Mouse (Mus musculus) stomach, embryonic 15.5 days (tissue): ENCODE measurements around the gene Adssl1. TPM values are rescaled to one million over a fixed set of nuclear protein-coding genes. Genes with fewer than 3 reads are reported as not detected.

Experiments
- ATAC-seq: fragments of 200-750 bp; cut with Nextera tagmentation; 2 replicates; pipeline ENCODE4 v1.8.0; 2017; ENCODE audit warnings: low read depth, moderate number of reproducible peaks, moderate TSS enrichment; ENCODE audit not compliant: insufficient read depth, low FRiP score
- H3K27ac ChIP-seq: fragments of 300-500 bp; sonication (generic); 2 replicates; pipeline ENCODE4 v1.5.1; 2015; ENCODE audit warnings: mild to moderate bottlenecking, inconsistent platforms
- H3K27me3 ChIP-seq: fragments of 300-500 bp; sonication (generic); replicated peaks from 2 replicates; pipeline ENCODE4 v1.6.1; 2015; ENCODE audit warnings: inconsistent platforms
- H3K36me3 ChIP-seq: fragments of 300-500 bp; sonication (generic); 2 replicates; pipeline ENCODE4 v1.6.1; 2015; ENCODE audit warnings: inconsistent platforms
- H3K4me1 ChIP-seq: fragments of 300-500 bp; sonication (generic); 2 replicates; pipeline ENCODE4 v1.6.1; 2015; ENCODE audit warnings: inconsistent platforms
- H3K4me2 ChIP-seq: fragments of 300-500 bp; sonication (generic); 2 replicates; pipeline ENCODE4 v1.6.1; 2015; ENCODE audit warnings: mild to moderate bottlenecking, inconsistent platforms
- H3K4me3 ChIP-seq: fragments of 300-500 bp; sonication (generic); replicated peaks from 2 replicates; pipeline ENCODE4 v1.5.1; 2015; ENCODE audit warnings: inconsistent platforms
- H3K9ac ChIP-seq: fragments of 300-500 bp; sonication (generic); 2 replicates; pipeline ENCODE4 v1.6.1; 2015; ENCODE audit warnings: inconsistent platforms
- H3K9me3 ChIP-seq: fragments of 300-500 bp; sonication (generic); 2 replicates; pipeline ENCODE4 v1.6.1; 2016; ENCODE audit warnings: inconsistent platforms
- WGBS: fragments of 180-500 bp; shearing (Covaris S2); methylation state at CpG from one replicate; pipeline ENCODE4 v1.1.7; 2015; 5-methylcytosine and 5-hydroxymethylcytosine counted together
- polyA plus RNA-seq: library from polyadenylated mRNA; unstranded; fragments of >200 nt; fragmentation: Nextera tagmentation; extraction: Ambion mirVana; gene quantifications from 2 replicates; pipeline ENCODE4 v1.2.1, GENCODE M21; 2015

The Adssl1 gene
- polyA plus RNA-seq, 1 experiment from 2014 or later = 4.4 TPM

DNA sequence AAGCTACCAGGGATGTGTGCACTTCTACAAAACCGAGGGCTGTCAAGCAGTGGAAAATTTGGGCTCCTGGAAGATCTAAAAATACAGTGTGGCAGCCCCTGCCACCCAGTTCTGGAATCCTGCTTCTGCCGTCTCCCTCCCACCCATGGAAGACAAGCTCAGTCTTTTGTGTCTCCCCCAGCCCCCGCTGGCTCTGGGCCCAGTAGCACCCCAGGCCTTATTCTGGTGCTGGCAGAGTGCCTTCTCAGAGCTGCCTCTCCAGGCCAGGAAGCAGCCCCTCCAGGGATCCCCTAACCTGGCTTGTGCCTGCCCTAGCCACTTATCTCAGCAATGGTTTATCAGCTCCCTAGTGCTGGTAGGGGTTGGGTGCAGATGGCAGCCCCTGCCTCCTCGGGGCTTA, 24.9 kb upstream of the Adssl1 start:
- Histone ChIP-seq H3K9me3 (no peaks in the 10 kb centered on the region), H3K27me3 (no peaks in the 10 kb centered on the region), H3K27ac (peak overlapping the region; percentile 54), H3K4me1 (peaks cover 46% of the 10 kb centered on the region), H3K36me3 (no peaks in the 10 kb centered on the region), H3K4me3 (no peak overlapping the region), H3K9ac (no peak overlapping the region), H3K4me2 (no peak overlapping the region)
- 52% methylated on average over 4 of the region's 4 CpGs for WGBS
- no peak for ATAC-seq

DNA sequence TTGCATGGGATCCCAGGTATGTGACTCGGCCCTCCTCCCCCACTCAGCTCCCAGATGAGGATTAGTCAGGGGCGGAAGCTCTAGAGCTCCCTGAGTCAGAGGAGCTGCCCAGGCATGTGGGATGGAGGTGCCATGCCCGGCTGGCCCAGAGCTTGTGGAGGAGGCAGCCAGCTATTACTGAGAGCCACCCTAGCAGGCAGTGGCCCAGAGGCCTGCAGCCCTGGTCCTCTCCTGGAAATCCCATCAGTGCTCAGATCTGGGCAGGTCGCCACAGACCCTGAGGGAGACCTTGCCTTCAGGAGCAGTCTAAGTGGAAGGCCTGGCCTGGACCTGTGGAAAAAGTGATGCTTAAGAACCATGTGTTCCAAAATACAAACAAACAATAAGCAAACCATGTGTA, 24.2 kb upstream of the Adssl1 start:
- WGBS = 78% methylated on average over 4 of the region's 4 CpGs
- Histone ChIP-seq H3K9ac (no peak overlapping the region), H3K4me2 (no peak overlapping the region), H3K27ac (peak overlapping the region; percentile 2; the same call in 1 of the 2 replicates), H3K4me3 (no peak overlapping the region), H3K4me1 (peaks cover 42% of the 10 kb centered on the region), H3K27me3 (no peaks in the 10 kb centered on the region), H3K9me3 (no peaks in the 10 kb centered on the region), H3K36me3 (no peaks in the 10 kb centered on the region)
- ATAC-seq = no peak

DNA sequence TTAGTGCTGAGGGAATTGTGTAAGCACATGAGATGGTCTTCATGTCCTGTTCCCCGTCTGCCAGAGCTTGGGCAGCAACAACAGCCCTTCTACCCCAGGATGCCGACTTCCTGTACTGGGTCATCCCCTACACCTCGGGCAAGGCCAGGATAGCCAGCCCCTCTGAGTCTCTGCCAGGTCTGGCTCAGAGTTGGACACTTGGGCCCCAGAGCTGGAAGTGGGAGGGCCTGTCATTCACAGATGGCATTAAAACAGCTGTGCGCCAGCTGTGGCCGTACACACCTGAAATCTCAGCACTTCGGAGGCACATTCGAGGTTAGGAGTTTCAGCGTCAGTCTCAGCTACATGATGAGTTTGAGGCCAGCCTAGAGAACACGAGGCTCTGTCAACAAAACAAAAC, 23.4 kb upstream of the Adssl1 start:
- Histone ChIP-seq H3K27ac (no peak overlapping the region), H3K36me3 (no peaks in the 10 kb centered on the region), H3K4me3 (no peak overlapping the region), H3K27me3 (no peaks in the 10 kb centered on the region), H3K9me3 (no peaks in the 10 kb centered on the region), H3K4me1 (peaks cover 42% of the 10 kb centered on the region), H3K4me2 (no peak overlapping the region), H3K9ac (no peak overlapping the region)
- 66% methylated on average over 9 of the region's 9 CpGs for WGBS
- ATAC-seq = no peak

DNA sequence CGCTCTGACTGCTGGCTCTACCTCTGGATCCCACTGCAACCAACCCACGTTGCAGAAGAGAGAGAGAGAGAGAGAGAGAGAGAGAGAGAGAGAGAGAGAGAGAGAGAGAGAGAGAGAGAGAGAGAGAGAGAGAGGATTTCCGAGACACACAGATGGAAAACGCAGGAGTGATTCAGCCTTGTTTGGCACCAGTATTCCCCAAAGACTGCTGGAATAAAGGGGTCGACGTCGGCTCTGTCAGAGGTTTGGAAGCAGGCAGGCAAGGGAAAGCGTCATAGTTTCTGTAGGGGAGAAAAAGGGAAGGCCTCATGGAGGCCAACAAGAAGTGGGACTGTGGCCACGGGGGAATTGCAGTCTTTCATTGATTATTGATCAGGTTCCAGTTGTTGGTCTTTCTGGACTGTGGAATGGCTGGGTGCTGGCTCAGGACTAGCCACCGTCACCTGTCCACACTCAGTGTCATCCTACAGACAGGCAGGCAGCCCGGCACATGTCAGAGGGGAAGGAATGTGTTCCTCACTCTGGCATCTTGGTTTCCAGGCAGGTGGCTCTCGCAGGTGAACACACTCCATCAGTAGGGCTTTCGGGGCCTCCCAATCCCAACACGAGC, 22.8 kb upstream of the Adssl1 start:
- 67% methylated on average over 14 of the region's 14 CpGs for WGBS
- Histone ChIP-seq H3K27ac (no peak overlapping the region), H3K9ac (no peak overlapping the region), H3K4me2 (no peak overlapping the region), H3K36me3 (no peaks in the 10 kb centered on the region), H3K4me3 (no peak overlapping the region), H3K4me1 (peaks cover 42% of the 10 kb centered on the region), H3K27me3 (no peaks in the 10 kb centered on the region), H3K9me3 (no peaks in the 10 kb centered on the region)
- no peak for ATAC-seq

DNA sequence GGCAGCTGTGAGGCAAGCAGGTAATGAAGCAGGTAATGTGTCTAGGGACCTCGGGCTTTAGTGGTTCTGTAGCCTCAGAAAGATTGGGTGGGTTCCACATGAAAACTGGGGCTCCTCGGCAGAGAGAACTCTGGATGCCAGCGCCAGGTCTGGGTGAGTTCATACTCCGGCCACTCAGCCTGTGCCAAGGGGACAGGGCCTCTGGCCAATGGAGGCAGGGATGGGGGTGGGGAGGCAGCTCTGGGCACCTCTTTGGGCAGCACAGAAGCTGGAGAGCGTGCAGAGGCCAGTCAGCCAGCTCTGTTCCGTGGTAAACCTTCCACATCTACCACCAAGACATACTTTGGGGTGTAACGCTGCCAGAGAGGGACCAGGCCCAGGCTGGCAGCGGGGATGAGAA, 22.2 kb upstream of the Adssl1 start:
- Histone ChIP-seq H3K27ac (no peak overlapping the region), H3K9me3 (no peaks in the 10 kb centered on the region), H3K4me2 (no peak overlapping the region), H3K4me1 (peaks cover 35% of the 10 kb centered on the region), H3K9ac (no peak overlapping the region), H3K36me3 (no peaks in the 10 kb centered on the region), H3K27me3 (no peaks in the 10 kb centered on the region), H3K4me3 (no peak overlapping the region)
- no peak for ATAC-seq
- WGBS = 91% methylated on average over 8 of the region's 8 CpGs

DNA sequence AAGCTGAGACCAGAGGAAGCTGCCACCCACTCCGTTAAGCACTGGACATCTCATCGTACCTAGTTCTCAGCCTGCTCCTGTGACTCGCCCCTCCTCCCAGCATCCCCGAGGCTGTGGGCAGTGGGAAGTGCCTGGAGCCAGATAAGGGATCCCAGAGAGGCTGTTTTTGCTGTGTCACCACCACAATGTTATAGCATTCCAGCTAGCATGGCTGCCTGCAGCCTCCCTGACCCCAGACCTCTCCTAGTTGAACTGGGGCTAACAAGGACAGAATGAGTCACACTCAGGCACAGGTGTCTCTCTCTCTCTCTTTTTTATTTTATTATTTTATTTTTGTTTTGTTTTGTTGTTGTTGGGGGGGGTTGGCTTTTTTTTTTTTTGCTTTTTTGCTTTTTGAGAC, 20.6 kb upstream of the Adssl1 start:
- 37% methylated on average over 4 of the region's 4 CpGs for WGBS

DNA sequence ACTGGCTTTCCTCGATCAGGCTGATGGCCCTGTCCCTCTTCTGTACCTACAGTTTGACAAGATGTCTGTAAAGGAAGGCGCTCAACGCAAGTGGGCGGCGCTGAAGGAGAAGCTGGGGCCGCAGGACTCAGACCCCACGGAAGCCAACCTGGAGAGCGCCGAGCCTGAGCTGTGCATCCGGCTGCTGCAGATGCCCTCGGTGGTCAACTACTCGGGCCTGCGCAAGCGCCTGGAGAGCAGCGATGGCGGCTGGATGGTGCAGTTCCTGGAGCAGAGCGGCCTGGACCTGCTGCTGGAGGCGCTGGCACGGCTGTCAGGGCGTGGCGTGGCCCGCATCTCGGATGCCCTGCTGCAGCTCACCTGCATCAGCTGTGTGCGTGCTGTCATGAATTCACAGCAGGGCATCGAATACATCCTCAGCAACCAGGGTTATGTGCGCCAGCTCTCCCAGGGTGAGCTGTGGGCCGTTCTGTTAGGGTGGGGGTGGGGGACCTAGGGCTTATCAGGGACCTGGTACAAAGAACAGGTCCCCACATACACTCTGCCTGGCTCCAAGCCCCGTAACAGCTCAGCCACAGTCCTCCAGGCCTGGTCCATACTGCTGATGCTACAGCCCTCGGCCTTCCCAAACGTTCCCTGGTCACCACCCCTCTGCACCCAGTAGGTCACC, 19.8 kb upstream of the Adssl1 start:
- Histone ChIP-seq H3K9me3 (no peaks in the 10 kb centered on the region), H3K9ac (no peak overlapping the region), H3K4me2 (no peak overlapping the region), H3K27me3 (no peaks in the 10 kb centered on the region), H3K4me3 (no peak overlapping the region), H3K27ac (no peak overlapping the region), H3K36me3 (no peaks in the 10 kb centered on the region), H3K4me1 (peaks cover 12% of the 10 kb centered on the region)
- no peak for ATAC-seq
- 83% methylated on average over 30 of the region's 30 CpGs for WGBS

More for the DNA sequence above, 20.6 kb upstream of the Adssl1 start:
- ATAC-seq = no peak
- H3K36me3 ChIP-seq = no peaks in the 10 kb centered on the region
- H3K4me1 ChIP-seq = peaks cover 20% of the 10 kb centered on the region
- H3K9ac ChIP-seq = no peak overlapping the region
- no peaks in the 10 kb centered on the region for H3K27me3 ChIP-seq
- H3K9me3 ChIP-seq = no peaks in the 10 kb centered on the region
- no peak overlapping the region for H3K4me2 ChIP-seq
- no peak overlapping the region for H3K4me3 ChIP-seq
- no peak overlapping the region for H3K27ac ChIP-seq

DNA sequence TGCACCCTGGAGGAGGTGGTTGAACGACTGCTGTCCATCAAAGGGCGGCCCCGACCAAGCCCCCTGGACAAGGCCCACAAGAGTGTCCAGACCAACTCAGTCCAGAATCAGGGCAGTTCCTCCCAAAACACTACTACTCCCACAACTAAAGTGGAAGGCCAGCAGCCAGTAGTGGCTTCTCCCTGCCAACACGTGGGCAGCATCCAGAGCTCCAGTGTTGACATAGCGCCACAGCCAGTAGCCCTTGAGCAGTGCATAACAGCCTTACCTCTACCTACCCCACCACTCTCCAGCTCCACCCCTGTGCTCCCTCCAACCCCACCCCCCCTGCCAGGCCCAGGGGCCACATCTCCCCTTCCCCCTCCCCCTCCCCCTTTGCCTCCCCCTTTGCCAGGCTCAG, 15.8 kb upstream of the Adssl1 start:
- Histone ChIP-seq H3K27ac (no peak overlapping the region), H3K4me1 (0 out of 2 replicates have a peak, but pooled peaks cover 3% of the 10 kb centered on the region), H3K9ac (no peak overlapping the region), H3K27me3 (no peaks in the 10 kb centered on the region), H3K9me3 (no peaks in the 10 kb centered on the region), H3K4me3 (no peak overlapping the region), H3K4me2 (no peak overlapping the region), H3K36me3 (0 out of 2 replicates have a peak, but pooled peaks cover 4% of the 10 kb centered on the region)
- ATAC-seq = no peak
- 77% methylated on average over 5 of the region's 5 CpGs for WGBS

DNA sequence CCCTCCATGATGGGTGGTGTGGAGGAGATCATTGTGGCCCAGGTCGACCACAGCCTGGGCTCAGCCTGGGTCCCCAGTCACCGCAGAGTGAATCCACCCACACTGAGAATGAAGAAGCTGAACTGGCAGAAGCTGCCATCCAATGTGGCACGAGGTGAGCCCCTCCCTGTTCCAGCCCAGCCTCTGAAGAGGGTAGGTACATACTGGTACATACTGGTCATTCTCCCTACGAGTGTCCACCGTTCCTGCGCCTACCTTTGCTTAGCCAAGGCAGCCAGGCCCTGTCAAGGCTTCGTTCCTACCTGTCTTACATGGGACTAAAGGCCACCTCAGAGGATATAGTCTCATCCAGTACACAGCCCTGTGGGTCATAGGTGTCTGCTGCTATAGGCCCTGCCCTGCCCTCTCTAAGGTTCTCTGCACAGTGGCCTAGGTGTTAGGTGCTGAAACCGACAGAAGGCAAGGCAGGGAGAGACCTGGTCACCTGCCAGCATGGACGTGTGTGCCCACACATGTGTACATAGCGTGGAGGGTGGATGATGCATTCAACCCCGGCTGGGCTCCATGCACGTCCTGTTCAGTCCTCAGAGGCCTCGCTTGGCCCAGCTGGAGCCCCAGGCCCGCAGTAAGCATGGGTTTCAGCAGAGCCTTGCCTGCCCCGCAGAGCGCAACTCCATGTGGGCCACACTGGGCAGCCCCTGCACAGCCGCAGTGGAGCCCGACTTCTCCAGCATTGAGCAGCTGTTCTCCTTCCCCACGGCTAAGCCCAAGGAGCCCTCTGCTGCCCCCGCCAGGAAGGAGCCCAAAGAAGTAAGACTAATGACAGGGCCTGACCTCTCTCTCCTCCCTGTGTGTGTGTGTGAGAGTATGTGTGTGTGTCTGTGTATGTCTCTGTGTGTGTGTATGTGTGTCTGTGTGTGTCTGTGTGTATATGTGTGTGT, 14.9 kb upstream of the Adssl1 start:
- H3K27me3 ChIP-seq = no peaks in the 10 kb centered on the region

DNA sequence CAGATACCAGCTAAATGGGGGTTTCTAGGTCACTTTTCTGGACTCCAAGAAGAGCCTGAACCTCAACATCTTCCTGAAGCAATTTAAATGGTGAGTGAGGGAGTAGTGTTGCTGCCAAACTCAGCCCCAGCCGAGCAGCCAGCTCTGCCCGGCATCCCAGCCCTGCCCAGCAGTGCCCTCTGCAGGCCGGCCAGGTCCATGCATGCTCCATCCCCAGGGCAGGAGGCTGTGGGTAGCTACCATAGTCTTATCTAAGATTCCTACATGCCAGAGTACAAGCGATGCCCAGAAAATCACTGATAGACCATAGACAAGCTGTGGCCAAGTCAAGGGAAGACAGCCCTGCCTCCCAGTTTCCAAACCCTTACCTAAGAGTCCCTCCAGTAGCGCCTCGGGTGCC, 14.1 kb upstream of the Adssl1 start:
- H3K27ac ChIP-seq = no peak overlapping the region
- H3K4me2 ChIP-seq = no peak overlapping the region
- peak; percentile 45; the same call in 1 of the 2 replicates for ATAC-seq
- no peak overlapping the region for H3K9ac ChIP-seq
- 0 out of 2 replicates have a peak, but pooled peaks cover 8% of the 10 kb centered on the region for H3K36me3 ChIP-seq
- H3K4me1 ChIP-seq = 0 out of 2 replicates have a peak, but pooled peaks cover 3% of the 10 kb centered on the region
- H3K27me3 ChIP-seq = no peaks in the 10 kb centered on the region
- no peak overlapping the region for H3K4me3 ChIP-seq
- no peaks in the 10 kb centered on the region for H3K9me3 ChIP-seq
- 41% methylated on average over 6 of the region's 6 CpGs for WGBS

More for the DNA sequence above, 14.9 kb upstream of the Adssl1 start:
- Histone ChIP-seq H3K36me3 (0 out of 2 replicates have a peak, but pooled peaks cover 8% of the 10 kb centered on the region), H3K27ac (no peak overlapping the region), H3K9ac (no peak overlapping the region), H3K4me1 (0 out of 2 replicates have a peak, but pooled peaks cover 3% of the 10 kb centered on the region), H3K9me3 (no peaks in the 10 kb centered on the region), H3K4me2 (no peak overlapping the region), H3K4me3 (no peak overlapping the region)
- peak; percentile 36; the same call in 1 of the 2 replicates for ATAC-seq
- WGBS = 60% methylated on average over 20 of the region's 20 CpGs

DNA sequence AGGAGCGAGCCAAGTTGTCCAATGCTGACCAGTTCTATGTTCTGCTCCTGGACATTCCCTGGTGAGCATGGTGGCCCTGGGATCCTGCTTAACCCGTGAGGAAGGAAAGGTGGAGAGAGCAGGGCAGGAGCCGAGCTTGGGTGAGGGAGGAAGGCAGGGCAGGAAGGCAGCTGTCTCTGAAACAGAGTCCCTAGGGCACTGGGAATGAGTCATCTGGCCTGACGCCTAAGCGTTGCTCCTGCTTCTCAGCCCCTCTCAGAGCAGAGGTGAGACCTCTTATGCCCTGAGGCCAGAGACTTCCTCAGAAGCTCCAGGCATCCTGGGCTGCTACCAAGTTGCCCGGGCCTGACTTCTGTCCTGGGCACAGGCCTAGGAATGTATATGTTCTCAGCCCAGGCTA, 12.8 kb upstream of the Adssl1 start:
- no peaks in the 10 kb centered on the region for H3K9me3 ChIP-seq
- 0 out of 2 replicates have a peak, but pooled peaks cover 8% of the 10 kb centered on the region for H3K36me3 ChIP-seq
- H3K9ac ChIP-seq = no peak overlapping the region
- H3K4me1 ChIP-seq = 0 out of 2 replicates have a peak, but pooled peaks cover 3% of the 10 kb centered on the region
- no peaks in the 10 kb centered on the region for H3K27me3 ChIP-seq
- H3K4me2 ChIP-seq = no peak overlapping the region
- no peak for ATAC-seq
- WGBS = 63% methylated on average over 6 of the region's 6 CpGs
- no peak overlapping the region for H3K4me3 ChIP-seq
- H3K27ac ChIP-seq = no peak overlapping the region
